Mouse (Mus musculus) lung, postnatal 10 days (tissue): ENCODE results near the gene Cyp4a12b.
A peak's percentile ranks its signal among the peaks of the same experiment; 100 is the strongest.
"Not testable (repeated sequence)": the region's sequence is repeated elsewhere in the genome, so short reads cannot be mapped to it uniquely, and the experiment has no call there.

Source experiments
- DNase-seq: peaks from one replicate; pipeline ENCODE4 v3.0.0; 2021

Gene Cyp4a12b

GRCm38 (mm10) chr4:115411324-115411723, at the start of gene Cyp4a12b:
Cyp4a12b (plus strand) TSS chr4:115411624.
- not testable (repeated sequence) for DNase-seq

DNA sequence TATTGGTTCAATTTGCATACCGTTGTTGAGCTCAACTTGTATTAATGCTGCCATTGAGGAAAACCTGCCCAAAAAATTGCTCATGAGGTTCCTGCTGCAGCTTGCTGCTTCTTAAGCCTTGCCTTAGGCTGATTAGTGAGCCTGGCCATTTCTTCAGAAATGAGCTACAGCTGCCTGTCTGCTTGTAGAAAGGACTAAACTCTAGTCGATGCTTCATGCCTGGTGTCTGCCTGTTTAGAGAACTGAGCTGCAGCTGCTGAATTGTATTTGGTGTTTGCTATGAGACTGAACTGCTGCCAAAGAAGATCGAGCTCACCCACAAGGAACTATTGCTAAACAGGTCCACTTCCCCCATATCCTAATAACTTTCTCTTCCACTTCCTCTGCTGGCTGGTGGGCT, 45.8 kb upstream of the Cyp4a12b start:
- DNase-seq = not testable (repeated sequence)

DNA sequence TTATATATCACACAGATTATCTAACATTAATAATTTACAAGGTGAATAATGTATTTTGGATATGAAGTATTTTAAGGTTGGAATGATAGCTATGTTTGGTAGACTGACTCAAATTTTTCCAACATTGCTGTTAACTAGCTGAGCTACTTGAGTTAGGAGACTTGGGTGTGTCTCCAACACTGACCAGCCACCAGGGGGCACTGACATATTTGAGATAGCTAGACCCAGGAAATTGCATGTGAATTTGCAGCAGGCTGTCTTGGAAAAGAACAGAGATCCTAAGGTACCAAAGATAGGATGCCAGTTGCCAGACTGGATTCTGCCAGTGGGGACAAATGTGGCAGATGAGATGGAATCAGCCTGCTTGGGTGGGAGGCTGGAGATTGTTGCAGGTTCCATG, 43.4 kb upstream of the Cyp4a12b start:
- peak; percentile 14 for DNase-seq

- DNase-seq = not testable (repeated sequence)
These were observed 15.2 kb upstream of the Cyp4a12b start for GRCm38 (mm10) chr4:115396256-115396655.

DNA sequence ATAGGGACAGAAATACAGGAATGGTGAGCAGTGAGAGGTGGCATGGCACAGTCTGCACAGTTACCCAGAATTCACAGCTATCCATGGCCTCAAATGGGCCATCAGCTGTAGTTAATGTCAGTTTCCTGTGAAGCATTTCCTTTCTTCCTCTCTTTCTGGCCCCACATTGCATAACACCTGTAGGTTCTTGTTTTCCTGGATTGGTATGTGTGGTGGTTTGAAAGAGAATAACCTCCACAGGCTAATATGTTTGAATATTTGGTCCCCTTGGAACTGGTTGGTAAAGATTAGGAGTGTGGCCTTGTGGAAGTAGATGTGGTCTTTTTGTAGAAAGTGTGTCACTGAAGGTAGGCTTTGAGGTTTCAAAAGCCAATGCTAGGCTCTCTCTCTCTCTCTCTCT, 14.5 kb upstream of the Cyp4a12b start:
- DNase-seq = not testable (repeated sequence)

DNA sequence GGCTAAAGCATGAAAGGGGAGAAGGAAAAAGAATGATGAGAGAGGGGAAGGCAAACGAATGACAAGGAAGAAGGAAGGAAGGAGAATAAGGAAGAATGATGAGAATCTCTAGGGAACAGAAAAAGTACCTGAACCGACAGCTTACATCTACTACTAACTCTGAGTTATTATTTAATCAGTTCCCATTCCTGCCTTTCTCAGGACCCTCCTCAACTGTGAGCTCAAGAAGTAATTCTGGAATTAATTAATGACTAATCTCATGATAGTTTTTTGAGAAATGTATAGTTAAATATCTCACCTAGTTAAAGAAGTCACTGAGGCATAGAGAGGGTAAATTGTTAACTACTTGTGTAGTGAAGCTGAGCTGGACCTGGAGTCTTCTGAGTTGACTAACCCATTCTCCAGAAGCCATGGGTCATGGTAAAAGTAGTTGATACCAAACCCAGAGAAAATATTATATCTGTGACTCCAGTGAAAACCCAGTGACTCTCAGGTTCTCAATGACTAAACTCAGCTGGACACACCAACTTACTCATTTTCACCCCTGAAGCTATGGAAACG, 39.2 kb downstream of the Cyp4a12b start:
- DNase-seq = no peak

DNA sequence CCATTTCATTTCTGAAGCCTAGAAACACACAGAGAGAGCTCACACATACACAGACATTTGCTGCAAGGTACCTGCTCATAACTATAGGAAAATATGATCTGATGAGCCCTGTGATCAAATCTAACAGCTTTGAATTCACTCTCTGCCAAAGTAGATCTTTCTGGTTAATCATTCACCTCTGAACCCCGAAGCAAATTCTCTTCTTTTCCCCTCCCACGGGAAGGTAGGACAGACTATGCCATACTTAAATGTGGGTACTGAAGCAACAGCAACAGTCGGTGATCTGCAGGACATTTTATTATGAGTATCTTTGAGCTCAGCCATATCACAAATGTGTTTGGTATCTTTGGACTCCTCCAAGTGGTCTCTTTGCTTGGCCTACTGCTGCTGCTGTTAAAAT, 40.9 kb downstream of the Cyp4a12b start, which contains the start of gene Cyp4a30b:
Gene Cyp4a30b, plus strand, starts transcription at position 301 of the 400 bp plus-strand sequence.
- no peak for DNase-seq

- not testable (repeated sequence) for DNase-seq
These were observed 62.2 kb downstream of the Cyp4a12b start for GRCm38 (mm10) chr4:115473585-115473984.

DNA sequence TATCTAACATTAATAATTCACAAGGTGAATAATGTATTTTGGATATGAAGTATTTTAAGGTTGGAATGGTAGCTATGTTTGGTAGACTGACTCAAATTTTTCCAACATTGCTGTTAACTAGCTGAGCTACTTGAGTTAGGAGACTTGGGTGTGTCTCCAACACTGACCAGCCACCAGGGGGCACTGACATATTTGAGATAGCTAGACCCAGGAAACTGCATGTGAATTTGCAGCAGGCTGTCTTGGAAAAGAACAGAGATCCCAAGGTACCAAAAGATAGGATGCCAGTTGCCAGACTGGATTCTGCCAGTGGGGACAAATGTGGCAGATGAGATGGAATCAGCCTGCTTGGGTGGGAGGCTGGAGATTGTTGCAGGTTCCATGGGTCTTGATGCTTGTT, 64.6 kb downstream of the Cyp4a12b start:
- peak; percentile 53 for DNase-seq

DNA sequence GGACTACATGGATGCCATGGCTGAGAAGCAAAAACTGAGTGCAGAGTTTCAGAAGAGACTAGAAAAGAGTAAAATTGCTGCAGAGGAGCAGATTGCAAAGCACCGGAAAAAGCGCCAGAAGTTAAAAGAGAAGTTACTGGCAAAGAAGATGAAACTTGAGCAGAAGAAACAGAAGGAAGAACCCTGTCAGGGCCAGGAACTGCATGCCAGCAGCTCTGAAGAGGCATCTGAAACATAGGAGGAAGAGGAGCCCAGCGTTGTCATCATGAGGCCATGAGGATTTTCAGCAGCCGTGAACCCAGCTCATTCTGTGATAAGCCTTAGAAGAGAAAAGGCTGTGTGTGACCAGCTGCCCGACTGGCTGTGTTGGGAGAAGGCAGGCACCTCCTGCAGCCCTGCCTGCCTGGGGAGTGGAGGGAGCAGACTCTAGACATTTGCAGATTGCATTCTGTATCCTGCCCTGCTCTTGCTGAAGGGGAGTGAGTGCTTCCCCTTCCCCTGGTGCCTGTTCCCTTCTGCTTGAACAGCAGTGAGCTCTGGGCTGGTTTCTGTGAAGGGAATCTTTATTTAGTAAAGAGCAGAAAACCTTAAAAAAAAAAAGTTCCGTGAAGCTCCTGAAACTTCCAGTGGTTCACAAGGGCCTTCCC, 69.7 kb downstream of the Cyp4a12b start:
- no peak for DNase-seq
